Mouse (Mus musculus) CD4-positive, CD25-positive, alpha-beta regulatory T cell, adult 9 weeks (primary cell): Measurements from ENCODE around the gene Olfr341. TPM values are rescaled to one million over a fixed set of nuclear protein-coding genes. Genes with fewer than 3 reads are reported as not detected.

Source experiments
- polyA plus RNA-seq: library from polyadenylated mRNA; unstranded; fragments of 100-300 nt; shearing (Covaris generic); gene quantifications from one replicate; pipeline ENCODE4 v1.2.1, GENCODE M21; 2017

Gene Olfr341
- polyA plus RNA-seq, result 0.05 TPM

DNA sequence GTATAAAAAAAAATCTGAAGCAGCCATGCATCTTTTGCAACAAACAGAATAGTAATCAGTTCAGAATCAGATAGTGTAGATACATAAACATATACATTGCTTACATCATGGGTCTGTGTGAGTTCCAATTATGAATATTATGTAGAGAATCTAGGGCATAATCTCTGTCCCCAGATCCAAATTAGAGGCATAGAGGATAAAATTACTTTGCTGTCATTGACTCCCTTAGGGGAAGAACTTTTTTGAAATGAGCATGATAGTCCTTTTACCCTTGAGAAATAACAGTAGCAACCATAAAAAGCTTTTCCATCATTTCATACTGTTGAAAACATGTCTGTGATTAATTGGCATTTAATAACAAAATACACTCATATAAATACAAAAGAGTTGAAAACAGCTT is at the start of gene Olfr341:
TSS of gene Olfr341 (minus strand) at position 101 of the 400 bp plus-strand sequence.

DNA sequence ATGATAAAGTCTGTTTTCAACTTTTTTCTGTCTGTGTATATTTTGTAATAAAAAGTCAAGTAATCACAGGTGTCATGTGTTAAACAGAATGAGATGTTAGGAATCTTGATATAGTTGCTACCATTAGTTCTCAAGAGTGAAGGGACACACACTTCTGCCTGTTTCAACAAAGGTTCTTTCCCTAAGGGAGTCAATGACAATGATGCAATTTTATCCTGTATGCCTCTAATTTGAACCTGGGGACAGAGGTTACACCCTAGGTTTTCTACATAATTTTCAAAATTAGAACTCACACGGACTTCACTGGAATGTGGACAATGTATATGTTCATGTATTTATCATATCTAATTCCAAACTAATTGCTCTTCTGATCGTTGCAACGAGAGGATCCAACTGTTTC is 42.4 kb upstream of the Olfr341 start, which contains the start of gene Olfr342:
TSS of gene Olfr342 (plus strand) at position 301 of the 400 bp plus-strand sequence.

DNA sequence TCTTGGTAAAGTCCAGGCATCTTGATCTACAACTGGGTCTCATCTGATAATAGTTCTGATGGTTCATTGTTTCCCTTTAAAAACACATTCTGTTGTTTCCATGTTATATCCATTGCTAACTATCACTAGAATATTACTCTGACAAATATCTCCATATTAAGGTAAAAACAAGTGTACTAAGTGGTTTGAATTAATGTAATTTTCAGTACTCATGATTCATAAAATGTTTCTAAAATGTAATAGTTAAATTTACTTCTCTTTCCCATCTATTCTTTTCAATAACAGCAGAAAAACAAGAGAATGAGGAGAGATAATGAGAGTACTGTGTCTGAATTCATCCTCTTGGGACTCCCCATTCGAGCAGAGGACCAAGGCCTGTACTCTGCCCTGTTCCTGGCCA is 30.0 kb downstream of the Olfr341 start, which contains the start of gene Olfr340:
TSS of gene Olfr340 (plus strand) at position 301 of the 400 bp plus-strand sequence.

Other genes starting within 250 kb of the Olfr341 start
- gene Olfr338, start 108.9 kb downstream of the Olfr341 start, polyA plus RNA-seq, result 0.15 TPM
- not detected for gene Olfr339, start 63.5 kb downstream of the Olfr341 start, polyA plus RNA-seq
- not detected for gene Olfr340, start 29.9 kb downstream of the Olfr341 start, polyA plus RNA-seq
- gene Olfr342, start 42.5 kb upstream of the Olfr341 start, polyA plus RNA-seq, result not detected
- not detected for gene Olfr344, start 84.2 kb upstream of the Olfr341 start, polyA plus RNA-seq
- not detected for gene Olfr345, start 157.6 kb upstream of the Olfr341 start, polyA plus RNA-seq
- not detected for gene Olfr346, start 203.3 kb upstream of the Olfr341 start, polyA plus RNA-seq
- gene Olfr347, start 249.4 kb upstream of the Olfr341 start, polyA plus RNA-seq, result not detected